Mouse (Mus musculus): ENCODE results near the gene Speer4a.
A peak's percentile ranks its signal among the peaks of the same experiment; 100 is the strongest.
"Not testable (repeated sequence)": the region's sequence is repeated elsewhere in the genome, so short reads cannot be mapped to it uniquely, and the experiment has no call there.

Speer4a gene

GRCm38 (mm10) chr5:26039458-26039857 lies at the start of gene Speer4a:
Gene Speer4a (minus strand): TSS chr5:26039558.
- not testable (repeated sequence) for DNase-seq (ENCODE audit: inconsistent age in 2 of 2, low spot score in 1 of 2)

GRCm38 (mm10) chr5:26079023-26079422 lies 39.7 kb upstream of the Speer4a start:
- DNase-seq (ENCODE audit: inconsistent age in 2 of 2, low spot score in 1 of 2): peak in 1 of 2 experiments; percentile 30

GRCm38 (mm10) chr5:26070716-26071115 lies 31.4 kb upstream of the Speer4a start:
- DNase-seq (ENCODE audit: inconsistent age in 2 of 2, low spot score in 1 of 2): no peak

GRCm38 (mm10) chr5:26058481-26058880 lies 19.1 kb upstream of the Speer4a start, which contains the start of gene Gm7347:
Gene Gm7347 (minus strand): TSS chr5:26058581.
- DNase-seq (ENCODE audit: inconsistent age in 2 of 2, low spot score in 1 of 2): not testable (repeated sequence)

GRCm38 (mm10) chr5:26022816-26023215 lies 16.5 kb downstream of the Speer4a start, which contains the start of gene Gm5862:
Gene Gm5862 (minus strand): TSS chr5:26022916.
- DNase-seq (ENCODE audit: inconsistent age in 2 of 2, low spot score in 1 of 2): not testable (repeated sequence)

GRCm38 (mm10) chr5:26007697-26008096 lies 31.7 kb downstream of the Speer4a start:
- not testable (repeated sequence) for DNase-seq (ENCODE audit: inconsistent age in 2 of 2, low spot score in 1 of 2)

- peak; percentile 40 to 75 for DNase-seq (ENCODE audit: inconsistent age in 2 of 2, low spot score in 1 of 2)
Observed at GRCm38 (mm10) chr5:26006937-26007695, 32.2 kb downstream of the Speer4a start.

GRCm38 (mm10) chr5:26004698-26005097 lies 34.7 kb downstream of the Speer4a start, which contains the start of gene Gm1979:
Gene Gm1979 (minus strand): TSS chr5:26004798.
- DNase-seq (ENCODE audit: inconsistent age in 2 of 2, low spot score in 1 of 2): not testable (repeated sequence)

GRCm38 (mm10) chr5:25988550-25988949 lies 50.8 kb downstream of the Speer4a start, which contains the start of gene Gm21698:
Gene Gm21698 (minus strand): TSS chr5:25988650.
- not testable (repeated sequence) for DNase-seq (ENCODE audit: inconsistent age in 2 of 2, low spot score in 1 of 2)

All from adrenal gland, adult (tissue).